Mouse (Mus musculus): ENCODE measurements around the gene Pkig.

- no peak for TF ChIP-seq POLR2A (IDR thresholded peaks at IDR 0.05; ENCODE audit: borderline replicate concordance, insufficient read depth, low read length)
- TF ChIP-seq CTCF (IDR thresholded peaks at IDR 0.05; ENCODE audit: borderline replicate concordance, insufficient read depth, low read depth, low read length) = no peak
Observed at GRCm38 (mm10) chr2:163712473-163712872, 54.3 kb downstream of the Pkig start.

Data from cerebellum, adult 2 months (tissue).